Mouse (Mus musculus): Measurements from ENCODE around the gene Rnf34. TPM values are rescaled to one million over a fixed set of nuclear protein-coding genes. Genes with fewer than 3 reads are reported as not detected.

Rnf34 gene
- 42.8 TPM for polyA plus RNA-seq (2017; shearing (Covaris generic))

GRCm38 (mm10) chr5:122849521-122850318, at the start of gene Rnf34:
Rnf34 (plus strand) TSS chr5:122850048.

GRCm38 (mm10) chr5:122820777-122821523, 28.9 kb upstream of the Rnf34 start, which contains the start of gene Anapc5:
Anapc5 (minus strand) TSS chr5:122821339.

Other genes with a start within 250 kb of the Rnf34 start
- 4.3 TPM for gene Ift81, start 235.5 kb upstream of the Rnf34 start, polyA plus RNA-seq (2017; shearing (Covaris generic))
- gene P2rx7, start 206.1 kb upstream of the Rnf34 start, polyA plus RNA-seq (2017; shearing (Covaris generic)) = 176 TPM
- 42.5 TPM for gene P2rx4, start 142.5 kb upstream of the Rnf34 start, polyA plus RNA-seq (2017; shearing (Covaris generic))
- gene Camkk2, start 70.6 kb upstream of the Rnf34 start, polyA plus RNA-seq (2017; shearing (Covaris generic)) = 10.6 TPM
- 295 TPM for gene Anapc5, start 28.7 kb upstream of the Rnf34 start, polyA plus RNA-seq (2017; shearing (Covaris generic))
- 37.7 TPM for gene Kdm2b, start 139.8 kb downstream of the Rnf34 start, polyA plus RNA-seq (2017; shearing (Covaris generic))
- gene Orai1, start 165.0 kb downstream of the Rnf34 start, polyA plus RNA-seq (2017; shearing (Covaris generic)) = 8.0 TPM
- gene Morn3, start 197.0 kb downstream of the Rnf34 start, polyA plus RNA-seq (2017; shearing (Covaris generic)) = 3.8 TPM
- gene Tmem120b, start 218.4 kb downstream of the Rnf34 start, polyA plus RNA-seq (2017; shearing (Covaris generic)) = 4.0 TPM

Measured in CD4-positive, CD25-positive, alpha-beta regulatory T cell, adult 9 weeks (primary cell).